Mouse (Mus musculus) embryo, embryonic 9.5 days (tissue): ENCODE measurements around the gene Onecut3.

Experiments used
- DNase-seq: peaks from one replicate; pipeline ENCODE4 v3.0.0-alpha.2; 2017; ENCODE audit errors: extremely low spot score

The Onecut3 gene

DNA sequence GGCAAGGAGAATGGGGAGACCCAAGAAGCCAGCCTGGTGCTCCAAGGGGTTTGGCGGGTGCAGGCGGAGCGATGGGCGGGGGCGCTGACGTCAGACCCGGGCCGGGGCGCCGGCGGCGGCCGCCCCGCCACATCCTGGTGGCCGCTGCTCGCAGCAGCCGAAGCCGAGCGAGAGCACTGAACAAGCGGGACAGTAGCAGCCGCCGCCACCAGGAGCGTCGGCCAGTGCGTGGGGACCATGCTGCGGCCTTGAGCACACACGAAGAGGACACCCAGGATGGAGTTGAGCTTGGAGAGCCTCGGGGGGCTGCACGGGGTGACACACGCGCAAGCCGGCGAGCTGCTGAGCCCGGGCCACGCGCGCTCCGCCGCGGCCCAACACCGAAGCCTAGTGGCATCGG, at the start of gene Onecut3:
Onecut3 (plus strand) TSS at position 104 of the 400 bp plus-strand sequence.
- DNase-seq: no peak

DNA sequence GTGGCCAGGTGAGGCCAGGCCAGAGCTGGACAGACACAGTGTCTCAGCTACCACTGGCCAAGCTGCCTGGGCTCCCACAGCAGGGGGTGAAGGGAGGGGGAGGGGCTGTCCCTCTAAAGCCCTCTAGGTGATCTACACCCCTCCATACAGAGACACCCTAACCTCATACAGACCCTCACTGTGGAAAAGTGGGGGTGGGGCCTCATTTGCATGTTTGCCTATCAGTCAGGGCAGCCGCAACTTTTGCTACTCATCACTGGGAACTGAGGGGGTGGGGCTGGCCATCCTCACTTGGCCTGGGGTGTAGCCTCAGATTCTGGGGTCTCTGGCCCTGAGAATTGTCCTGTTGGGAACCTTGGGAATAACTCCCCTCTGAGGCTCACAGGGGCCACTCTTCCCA, 49.6 kb upstream of the Onecut3 start:
- no peak for DNase-seq

DNA sequence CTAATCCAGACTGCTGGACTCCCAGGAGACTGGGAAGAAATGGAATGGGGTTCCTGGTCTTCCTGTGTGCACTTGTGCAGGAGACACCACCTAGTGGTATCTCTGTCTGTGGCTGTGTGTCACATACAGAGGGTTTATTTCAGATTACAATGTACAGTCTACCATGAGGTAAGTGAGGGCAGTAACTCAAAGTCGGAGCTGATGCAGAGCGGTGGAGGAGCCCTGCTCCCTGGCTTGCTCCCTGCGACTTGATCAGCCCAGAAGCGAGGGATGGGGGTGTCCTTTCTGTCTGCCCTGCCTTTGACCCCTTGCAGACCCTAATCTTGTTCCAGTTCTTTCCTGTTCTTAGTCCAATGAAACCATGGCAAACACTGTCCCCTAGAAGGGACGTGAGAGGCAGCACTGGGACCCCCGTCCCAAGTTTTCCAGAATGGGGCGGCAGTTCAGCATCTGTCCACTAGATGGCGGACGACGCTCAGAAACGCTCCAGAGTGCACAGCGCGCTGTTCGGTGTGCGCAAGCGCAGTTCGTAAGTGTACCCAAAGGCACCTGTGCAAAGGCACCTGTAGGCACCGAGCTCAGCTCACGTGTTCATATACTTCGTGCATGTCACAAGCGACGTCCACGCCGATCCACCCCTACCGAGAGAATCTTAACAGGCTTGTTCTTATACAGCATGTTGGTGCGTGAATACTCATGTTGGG, 48.6 kb upstream of the Onecut3 start:
- DNase-seq: peak; percentile 76

DNA sequence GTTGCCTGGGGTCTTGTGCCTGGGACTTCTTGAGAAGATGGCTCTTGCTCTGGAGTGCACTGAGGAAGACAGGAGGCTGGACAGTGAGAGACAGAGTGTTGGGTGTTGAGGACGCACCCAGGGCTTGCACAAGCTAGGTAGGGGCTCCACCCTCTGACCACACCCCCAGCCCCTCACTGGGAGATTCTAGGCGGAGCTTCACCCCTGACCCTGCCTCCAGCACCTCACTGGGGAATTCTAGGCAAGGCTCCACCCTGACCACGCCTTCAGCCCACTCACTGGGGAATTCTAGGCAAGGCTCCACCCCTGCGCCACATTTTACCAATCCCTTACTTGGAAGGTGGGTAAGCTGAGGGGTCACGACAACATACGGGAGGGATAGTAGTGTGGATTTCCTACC, 44.0 kb upstream of the Onecut3 start:
- DNase-seq: no peak

DNA sequence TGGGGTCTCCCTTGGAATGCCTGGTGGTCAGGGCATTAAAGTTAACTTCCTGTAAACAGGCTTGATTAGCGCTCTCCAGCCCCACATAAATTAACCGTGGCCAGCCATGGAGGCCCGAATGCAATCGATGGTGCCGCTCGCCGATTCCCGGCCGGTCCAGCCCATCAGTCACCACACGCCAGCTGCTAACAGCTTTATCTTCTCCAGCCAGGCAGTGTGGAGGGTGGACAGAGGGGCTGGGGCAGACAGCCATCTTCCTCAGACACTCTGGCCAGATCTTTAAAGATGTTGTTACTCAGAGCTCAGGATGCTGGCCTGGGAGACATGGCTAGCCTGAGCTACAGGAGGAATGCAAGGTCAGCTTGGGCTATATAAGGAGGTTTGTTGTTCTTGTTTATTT, 41.0 kb upstream of the Onecut3 start:
- DNase-seq: no peak

DNA sequence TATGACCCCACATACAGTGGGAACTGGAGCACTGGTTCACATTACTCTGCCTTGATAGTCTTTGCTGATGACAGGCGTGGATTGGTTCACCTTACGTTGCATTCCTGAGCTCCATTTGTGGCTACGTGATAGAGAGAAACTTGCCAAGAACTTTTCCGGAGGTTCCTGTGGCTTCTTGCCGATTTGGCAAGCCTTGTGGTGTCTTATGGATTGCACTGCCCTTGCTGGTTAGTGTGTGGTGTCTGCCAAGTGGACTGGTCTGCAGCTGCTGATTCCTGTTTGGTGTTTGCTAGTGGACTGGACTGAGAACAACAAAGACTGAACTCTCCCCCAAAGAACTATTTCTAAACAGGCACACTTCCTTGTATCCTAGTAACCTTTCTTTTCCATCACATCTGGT, 39.9 kb upstream of the Onecut3 start:
- no peak for DNase-seq

DNA sequence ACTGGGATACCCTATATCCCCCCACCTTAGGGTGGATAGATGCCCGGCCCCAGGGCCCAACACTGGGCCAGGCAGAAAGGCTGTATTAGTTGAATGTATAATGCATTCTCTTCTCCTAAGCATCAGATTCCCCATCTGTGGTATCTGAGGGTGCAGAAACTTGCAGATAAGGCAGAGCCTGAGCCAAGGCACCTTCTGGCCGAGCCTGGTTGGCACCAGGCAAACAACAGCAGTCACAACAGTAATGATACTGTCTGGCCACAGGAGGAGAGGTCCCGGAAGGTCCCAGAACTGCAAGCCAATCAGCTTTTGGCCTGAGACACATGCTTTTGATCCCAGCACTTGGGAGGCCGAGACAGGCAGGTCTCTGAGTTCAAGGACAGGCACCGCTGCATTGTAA, 38.9 kb upstream of the Onecut3 start:
- DNase-seq: no peak

DNA sequence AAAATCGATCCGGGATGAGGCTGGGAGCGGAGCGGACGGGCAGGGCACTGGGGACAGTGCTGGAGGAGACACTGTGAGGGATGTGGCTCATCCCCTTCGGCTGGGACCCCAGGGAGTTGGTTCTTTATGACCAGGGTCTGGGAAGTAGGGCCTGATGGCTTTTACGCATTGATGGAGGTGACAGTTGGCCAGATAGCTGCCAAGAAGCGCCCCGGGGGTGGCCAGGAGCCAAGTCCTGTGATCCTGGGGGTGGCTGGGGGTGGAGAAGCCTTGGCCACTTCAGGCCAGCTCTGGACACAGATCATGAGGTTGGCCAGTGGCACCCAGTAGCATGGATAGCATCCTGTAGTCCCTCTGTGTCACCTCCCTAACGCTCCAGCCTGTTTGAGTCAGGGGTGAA, 35.4 kb upstream of the Onecut3 start:
- DNase-seq: no peak

DNA sequence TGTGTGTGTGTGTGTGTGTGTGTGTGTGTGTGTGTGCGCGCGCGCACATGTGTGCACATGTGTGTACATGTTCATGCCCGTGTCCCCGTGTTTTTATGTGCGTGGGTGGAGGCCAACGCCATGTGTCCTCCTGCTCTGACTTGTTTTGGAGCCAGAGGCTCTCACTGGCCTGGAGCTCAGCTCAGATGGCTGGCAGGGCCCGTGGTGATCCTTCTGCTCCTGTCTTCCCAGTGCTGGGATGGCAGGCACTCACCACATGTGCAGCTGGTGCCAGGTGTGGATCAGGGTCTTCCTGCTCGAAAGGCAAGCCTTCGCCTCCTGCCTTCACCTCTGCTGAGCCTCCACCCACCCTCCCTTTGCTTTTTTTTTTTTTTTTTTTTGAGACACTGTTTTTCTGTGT, 35.0 kb upstream of the Onecut3 start:
- DNase-seq: no peak

DNA sequence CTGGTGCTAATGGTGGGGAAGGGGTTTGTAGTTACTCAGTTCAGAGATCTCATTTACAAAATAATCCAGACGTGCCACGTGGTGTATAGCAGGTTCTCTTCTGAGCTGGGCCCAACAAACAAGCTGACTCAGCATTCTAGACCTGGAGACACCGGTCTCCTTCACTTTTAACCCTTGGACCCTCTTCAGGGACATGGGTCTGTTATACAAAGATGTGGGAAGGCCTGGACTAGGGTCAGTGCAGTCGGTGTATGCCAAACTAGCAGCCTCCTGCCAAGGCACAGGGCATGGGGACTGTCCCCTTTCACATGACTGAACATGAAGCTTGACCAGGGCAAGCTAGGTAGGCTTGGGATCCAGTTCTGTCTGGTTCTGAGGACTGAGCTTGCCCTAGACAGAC, 34.3 kb upstream of the Onecut3 start:
- no peak for DNase-seq

DNA sequence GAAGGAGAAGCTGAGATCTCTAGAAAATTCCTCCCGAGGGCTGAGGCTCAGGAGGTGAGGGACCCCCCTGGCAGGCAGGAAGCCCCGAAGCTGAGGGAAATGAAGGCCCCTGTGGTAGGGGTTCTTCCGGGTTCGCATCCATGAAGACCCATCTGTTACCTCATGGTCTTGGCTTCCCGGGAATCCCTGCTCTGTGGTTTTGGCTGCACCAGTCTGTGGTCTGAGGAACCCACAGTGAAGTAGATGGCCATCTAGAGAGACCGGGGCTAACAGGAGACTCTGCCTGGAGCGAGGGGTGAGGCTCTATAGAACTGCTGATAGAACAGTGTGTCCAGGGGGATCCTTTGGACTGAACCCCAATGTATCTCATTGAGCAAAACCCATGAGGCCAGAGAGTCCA, 33.3 kb upstream of the Onecut3 start:
- DNase-seq: no peak

DNA sequence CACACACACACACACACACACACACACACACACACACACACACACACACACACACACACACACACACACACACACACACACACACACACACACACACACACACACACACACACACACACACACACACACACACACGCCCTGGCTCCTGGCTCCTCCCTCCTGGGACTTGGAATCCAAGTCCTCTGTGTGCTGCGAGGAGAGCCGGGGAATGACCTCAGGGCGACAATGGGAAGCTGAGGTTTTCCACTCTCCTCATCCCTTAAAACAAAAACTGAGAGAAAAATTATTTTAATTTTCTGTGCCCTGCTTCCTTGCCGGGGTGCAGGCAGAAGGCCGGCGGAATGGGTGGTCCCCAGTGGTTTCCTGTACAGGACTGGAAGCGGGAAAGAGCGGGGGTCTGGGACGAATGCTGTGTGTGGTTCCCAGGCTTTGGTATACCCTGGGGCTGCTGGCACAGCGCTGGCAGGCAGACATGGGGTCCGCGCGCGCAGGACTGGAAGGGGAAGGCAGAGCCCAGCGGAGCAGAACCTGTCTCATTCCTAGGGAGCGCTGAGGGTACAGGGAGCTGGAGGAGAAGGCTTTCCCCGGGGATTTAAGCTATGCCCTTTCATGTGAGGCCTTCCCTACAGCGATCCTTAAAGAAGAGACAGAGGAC, 30.1 kb upstream of the Onecut3 start:
- no peak for DNase-seq

DNA sequence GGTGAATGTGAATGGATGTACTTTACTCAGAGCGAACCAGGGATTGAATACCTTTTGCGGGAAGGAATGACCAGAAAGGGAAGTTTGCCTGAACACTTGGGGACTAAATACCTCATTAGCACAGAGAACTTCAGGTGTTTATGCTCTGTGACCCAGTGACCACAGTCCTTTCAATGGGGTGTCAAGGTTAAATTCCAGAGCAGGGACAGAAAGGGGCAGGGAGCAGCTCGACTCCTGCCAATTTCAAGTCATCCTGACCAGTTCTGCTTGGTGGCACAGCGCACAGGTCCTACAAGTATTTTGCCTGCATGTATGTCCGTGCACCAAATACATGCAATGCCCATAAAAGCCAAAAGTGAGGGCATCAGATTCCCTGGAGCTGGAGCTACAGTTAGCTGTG, 29.6 kb upstream of the Onecut3 start:
- no peak for DNase-seq

DNA sequence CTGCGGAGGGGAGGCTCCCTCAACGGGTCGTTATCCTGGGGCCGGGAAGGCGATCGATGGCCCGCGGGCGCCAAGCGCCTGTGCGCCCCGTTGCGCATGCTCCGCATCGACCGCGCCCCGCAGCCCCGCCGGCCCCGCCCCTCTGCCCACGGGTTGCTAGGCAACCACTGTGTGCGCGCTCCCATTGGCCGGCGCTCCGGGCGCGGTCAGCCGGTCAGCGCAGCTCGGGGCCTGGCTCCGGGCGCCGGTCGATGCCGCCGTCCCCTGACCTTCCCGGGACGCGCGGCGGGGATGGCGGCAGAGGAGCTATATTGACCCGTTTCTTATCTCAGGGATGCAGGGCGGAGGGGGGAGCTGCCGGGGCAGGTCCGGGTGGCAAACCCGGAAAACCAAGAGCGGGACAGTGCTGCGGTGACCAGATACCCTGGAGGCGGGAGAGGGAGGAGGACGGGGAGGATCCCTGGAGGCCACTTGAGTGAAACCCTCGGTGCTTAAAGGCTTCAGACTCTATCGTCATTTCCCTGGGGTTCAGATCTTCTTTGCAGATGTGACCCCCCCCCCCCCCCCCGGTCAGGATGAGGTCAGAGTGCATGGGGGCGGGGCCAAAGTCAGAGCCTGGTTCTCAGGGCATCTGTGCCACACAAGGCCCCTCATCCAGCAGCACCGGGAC, 19.2 kb upstream of the Onecut3 start:
- peak; percentile 94 for DNase-seq

DNA sequence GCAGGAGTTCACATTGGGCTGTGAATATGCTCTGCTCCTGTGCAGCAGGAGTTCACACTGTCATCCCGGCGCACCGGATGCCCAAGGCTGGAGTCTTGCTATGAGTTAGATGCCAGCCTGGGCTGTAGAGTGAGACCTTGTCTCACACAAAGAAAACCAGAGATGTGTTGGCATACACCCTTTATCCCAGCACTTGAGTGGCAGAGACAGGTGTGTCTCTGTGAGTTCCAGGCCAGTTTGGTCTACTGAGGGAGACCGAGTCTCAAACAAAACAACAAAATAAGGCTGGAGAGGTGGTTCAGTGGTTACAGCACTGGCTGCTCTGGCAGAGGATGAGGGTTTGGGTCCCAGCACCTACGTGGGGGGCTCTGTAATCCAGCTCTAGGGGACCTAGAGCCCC, 16.1 kb upstream of the Onecut3 start:
- no peak for DNase-seq

DNA sequence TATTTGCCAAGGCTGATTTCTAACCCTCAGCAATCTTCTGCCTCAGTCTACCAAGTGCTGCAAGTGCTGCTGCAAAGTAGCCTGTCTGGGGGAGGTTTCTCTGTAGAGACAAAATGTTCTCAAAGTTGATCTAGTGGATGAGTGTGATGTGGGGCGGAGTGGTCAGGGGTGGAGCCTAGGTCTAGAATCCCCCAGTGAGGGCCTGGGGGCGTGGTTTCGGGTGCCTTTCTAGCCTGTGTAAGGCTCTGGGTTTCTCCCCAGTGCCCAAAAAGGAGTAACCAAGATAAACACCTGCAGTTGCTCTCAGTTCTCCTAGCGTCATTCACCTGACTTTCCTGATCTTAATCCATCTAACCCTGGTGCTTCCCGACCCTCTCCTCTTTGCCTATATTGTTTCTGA, 13.6 kb upstream of the Onecut3 start:
- no peak for DNase-seq

DNA sequence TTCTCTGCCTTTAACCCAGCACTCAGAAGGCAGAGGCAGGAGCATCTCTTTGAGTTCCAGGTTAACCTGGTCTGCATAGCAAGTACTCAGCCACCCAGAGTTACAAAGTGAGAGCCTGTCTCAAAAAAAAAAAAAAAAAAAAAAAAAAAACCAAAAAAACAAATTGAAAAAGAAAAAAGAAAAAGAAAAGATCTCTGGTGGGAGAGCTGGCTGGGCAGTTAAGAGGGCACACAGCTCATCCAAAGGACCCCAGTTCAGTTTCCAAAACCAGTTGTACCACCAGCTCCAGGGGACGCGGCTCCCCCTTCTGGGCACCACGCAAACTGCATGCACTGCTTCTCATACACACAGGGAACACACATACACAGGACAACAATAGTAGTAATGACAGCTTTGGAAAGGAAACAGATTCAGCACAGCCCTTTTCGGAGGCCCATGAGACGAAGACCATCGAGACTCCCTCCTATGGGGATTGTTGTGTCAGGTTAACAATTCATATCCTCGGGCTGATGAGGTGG, 7.7 kb upstream of the Onecut3 start:
- no peak for DNase-seq

DNA sequence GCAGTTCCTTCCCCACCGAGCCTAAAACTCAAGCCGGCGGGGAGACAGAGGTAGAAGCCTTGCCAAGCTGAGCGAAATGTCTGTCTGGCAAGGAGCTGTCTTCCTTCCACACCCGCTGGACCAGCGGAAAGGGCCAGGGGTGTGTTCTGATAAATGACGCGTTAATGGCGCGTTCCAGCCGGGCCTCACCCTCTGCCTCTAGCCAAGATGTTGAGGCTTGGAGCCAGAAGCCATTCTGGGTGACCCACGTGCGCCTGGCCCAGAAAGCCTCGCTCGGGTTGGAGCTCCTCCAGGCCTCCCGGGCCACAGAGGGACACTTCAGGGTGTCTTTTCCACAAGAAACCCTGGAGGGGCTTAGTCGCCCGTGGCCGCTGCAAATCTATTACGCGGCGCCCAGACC, 4.6 kb upstream of the Onecut3 start:
- no peak for DNase-seq

DNA sequence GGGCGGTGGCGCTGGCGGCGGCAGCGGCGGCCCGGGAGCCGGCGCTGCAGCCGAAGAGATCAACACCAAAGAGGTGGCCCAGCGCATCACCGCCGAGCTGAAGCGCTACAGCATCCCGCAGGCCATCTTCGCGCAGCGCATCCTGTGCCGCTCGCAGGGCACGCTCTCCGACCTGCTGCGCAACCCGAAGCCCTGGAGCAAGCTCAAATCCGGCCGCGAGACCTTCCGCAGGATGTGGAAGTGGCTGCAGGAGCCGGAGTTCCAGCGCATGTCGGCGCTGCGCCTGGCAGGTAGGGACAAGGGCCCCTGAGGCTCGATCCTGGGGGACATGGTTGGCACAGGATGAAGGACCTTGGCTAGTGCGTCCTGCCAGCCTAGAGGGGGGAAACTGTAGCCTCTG, 1.3 kb downstream of the Onecut3 start:
- no peak for DNase-seq

DNA sequence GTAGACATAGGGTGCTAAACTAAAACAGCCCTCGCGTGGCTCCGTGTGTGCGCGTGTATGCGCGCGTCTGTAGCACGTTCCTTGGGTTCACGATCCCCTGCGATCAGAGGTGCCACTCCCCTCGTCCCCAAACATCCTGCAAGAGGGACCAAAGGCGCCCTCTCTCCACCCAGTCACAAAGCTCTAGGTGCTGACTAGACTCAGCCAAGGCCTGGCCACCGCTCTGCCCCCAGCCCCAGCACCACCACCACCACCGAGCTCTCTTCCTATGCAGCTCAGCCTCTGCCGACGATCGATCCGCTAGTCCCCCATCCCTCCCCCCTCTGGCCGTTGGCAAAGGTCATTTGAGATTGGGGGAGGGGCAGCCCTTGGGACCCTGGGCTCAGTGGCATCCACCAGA, 1.8 kb downstream of the Onecut3 start:
- no peak for DNase-seq

DNA sequence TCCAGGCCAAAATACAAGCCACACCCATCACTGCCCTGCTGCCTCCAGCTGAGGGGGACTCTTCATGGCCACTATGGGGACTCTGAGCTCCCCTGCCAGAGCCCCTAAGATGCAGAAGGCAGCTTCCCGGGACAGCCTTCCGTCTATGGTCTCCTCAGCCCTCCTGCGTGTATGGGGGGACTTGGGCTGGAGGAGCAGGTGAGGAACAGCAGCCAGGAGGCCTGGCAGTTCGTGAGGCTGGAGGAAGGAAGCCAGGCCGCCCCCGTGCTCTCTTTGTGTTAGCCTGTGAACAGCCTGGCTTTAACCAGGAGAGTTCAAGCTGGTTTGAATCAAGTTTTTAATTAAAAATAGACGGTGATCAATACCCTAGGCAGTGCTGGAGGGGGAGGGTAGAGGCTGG, 7.7 kb downstream of the Onecut3 start:
- DNase-seq: no peak

DNA sequence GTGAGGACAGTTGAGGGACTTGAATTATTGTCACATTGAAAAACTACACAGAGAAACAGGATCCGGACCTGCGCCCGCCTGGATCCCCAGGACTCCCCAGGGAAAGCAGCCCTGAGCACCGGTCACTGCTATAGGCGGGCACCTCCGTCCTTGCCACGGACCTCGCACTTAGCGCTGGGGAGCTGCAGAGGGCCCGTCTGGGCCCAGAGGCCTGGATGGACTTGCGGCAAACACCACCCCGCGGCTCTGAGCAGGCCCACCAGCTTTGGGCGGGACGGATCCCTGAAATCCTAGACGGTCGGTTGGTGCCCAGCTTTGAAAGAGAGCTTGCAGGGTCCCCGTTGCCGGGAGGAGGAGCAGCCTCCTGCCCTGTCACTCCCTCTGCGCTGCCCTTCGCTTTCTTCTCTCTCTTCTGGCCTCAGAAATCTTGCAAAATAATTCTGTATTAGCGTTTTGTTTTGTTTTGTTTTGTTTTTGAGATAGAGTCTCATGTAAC, 8.2 kb downstream of the Onecut3 start:
- DNase-seq: peak; percentile 34
